Mouse (Mus musculus): ENCODE measurements around the gene Atg2b. TPM values are rescaled to one million over a fixed set of nuclear protein-coding genes. Genes with fewer than 3 reads are reported as not detected.

Gene Atg2b
- total RNA-seq, 2 experiments from 2014 or later = 44.7 to 50.7 TPM

Other genes starting within 250 kb of the Atg2b start
- gene D430019H16Rik, start 231.4 kb downstream of the Atg2b start, total RNA-seq (2021) = 100 to 1,000 TPM in 1 of 2 experiments, 10 to 100 TPM in 1; 89.2 to 101 TPM
- under 1 TPM; 0.25 to 0.36 TPM for gene Bdkrb2, start 122.0 kb downstream of the Atg2b start, total RNA-seq (2021)
- gene Bdkrb1, start 82.1 kb downstream of the Atg2b start, total RNA-seq (2021) = not detected
- gene Gskip, start 382 bp downstream of the Atg2b start, total RNA-seq (2021) = 10 to 100 TPM; 22.6 to 25.1 TPM
- gene Ak7, start 20.8 kb upstream of the Atg2b start, total RNA-seq (2021) = under 1 TPM; 0.41 to 0.62 TPM
- 100 to 1,000 TPM; 122 to 164 TPM for gene Papola, start 99.5 kb upstream of the Atg2b start, total RNA-seq (2021)

Data from left cerebral cortex, postnatal 36 days (tissue).